Mouse (Mus musculus): Measurements from ENCODE around the gene Ccdc27.

Gene Ccdc27

GRCm38 (mm10) chr4:154025641-154026440, 16.6 kb downstream of the Ccdc27 start, which contains the start of gene Smim1:
TSS of gene Smim1 (minus strand) at chr4:154026230.
- peak; percentile 87 for DNase-seq (ENCODE audit: low read depth, low spot score)

GRCm38 (mm10) chr4:154024729-154025521, 17.6 kb downstream of the Ccdc27 start:
- no peak for DNase-seq (ENCODE audit: low read depth, low spot score)

GRCm38 (mm10) chr4:154023754-154024601, 18.5 kb downstream of the Ccdc27 start:
- DNase-seq (ENCODE audit: low read depth, low spot score) = no peak

GRCm38 (mm10) chr4:154022844-154023243, 19.6 kb downstream of the Ccdc27 start:
- no peak for DNase-seq (ENCODE audit: low read depth, low spot score)

- no peak for DNase-seq (ENCODE audit: low read depth, low spot score)
Measured at GRCm38 (mm10) chr4:154022407-154022806, 20.1 kb downstream of the Ccdc27 start.

- no peak for DNase-seq (ENCODE audit: low read depth, low spot score)
Measured at GRCm38 (mm10) chr4:154021432-154021831, 21.0 kb downstream of the Ccdc27 start.

- peak; percentile 68 for DNase-seq (ENCODE audit: low read depth, low spot score)
Measured at GRCm38 (mm10) chr4:154019571-154019970, 22.9 kb downstream of the Ccdc27 start.

- DNase-seq (ENCODE audit: low read depth, low spot score) = no peak
Measured at GRCm38 (mm10) chr4:154015476-154015875, 27.0 kb downstream of the Ccdc27 start.

- DNase-seq (ENCODE audit: low read depth, low spot score) = peak; percentile 49
Measured at GRCm38 (mm10) chr4:154012132-154012882, 30.2 kb downstream of the Ccdc27 start.

- peak; percentile 80 for DNase-seq (ENCODE audit: low read depth, low spot score)
Measured at GRCm38 (mm10) chr4:154011646-154012089, 30.8 kb downstream of the Ccdc27 start, which contains the start of gene Lrrc47. TSS of gene Lrrc47 (plus strand) at chr4:154011731.

- no peak for DNase-seq (ENCODE audit: low read depth, low spot score)
Measured at GRCm38 (mm10) chr4:154010907-154011645, 31.4 kb downstream of the Ccdc27 start.

- no peak for DNase-seq (ENCODE audit: low read depth, low spot score)
Measured at GRCm38 (mm10) chr4:154007759-154008158, 34.7 kb downstream of the Ccdc27 start.

- DNase-seq (ENCODE audit: low read depth, low spot score) = no peak
Measured at GRCm38 (mm10) chr4:154006264-154006663, 36.2 kb downstream of the Ccdc27 start.

- DNase-seq (ENCODE audit: low read depth, low spot score) = no peak
Measured at GRCm38 (mm10) chr4:154005488-154005887, 37.0 kb downstream of the Ccdc27 start.

GRCm38 (mm10) chr4:153993505-153993904, 49.0 kb downstream of the Ccdc27 start:
- DNase-seq (ENCODE audit: low read depth, low spot score) = peak; percentile 17

GRCm38 (mm10) chr4:153992715-153993114, 49.8 kb downstream of the Ccdc27 start:
- no peak for DNase-seq (ENCODE audit: low read depth, low spot score)

- DNase-seq (ENCODE audit: low read depth, low spot score) = no peak
Measured at GRCm38 (mm10) chr4:153980470-153980869, 62.0 kb downstream of the Ccdc27 start.

- DNase-seq (ENCODE audit: low read depth, low spot score) = no peak
Measured at GRCm38 (mm10) chr4:153979243-153979642, 63.2 kb downstream of the Ccdc27 start.
